ENCODE assay signal across 8 mouse cellular contexts in genomic region chr6:135065236-135065957, GRCm38 (mm10). TPM values are rescaled to one million over a fixed set of nuclear protein-coding genes. Genes with fewer than 3 reads are reported as not detected.
DNase-seq lines count a peak whose midpoint lies in the region; ATAC-seq and TF ChIP-seq lines count a peak whose summit lies in the region.

Gene Gprc5a (plus strand): TSS chr6:135065651.

- peak within 1 kb of the TSS; percentile 25 for H3K4me3 ChIP-seq in cortical plate, adult 2 months (ENCODE audit: insufficient read depth, low read length)
- H3K4me3 ChIP-seq in lung, embryonic 16.5 days (ENCODE audit: low read length), result peak within 1 kb of the TSS; percentile 59
- H3K4me3 ChIP-seq in olfactory bulb, adult 2 months (ENCODE audit: insufficient read depth, low read depth, low read length), result peak within 1 kb of the TSS; percentile 26

- no peak within 1 kb of the TSS for H3K27ac ChIP-seq in cortical plate, adult 2 months (ENCODE audit: insufficient read depth, low read length)
- H3K27ac ChIP-seq in lung, embryonic 16.5 days (ENCODE audit: low read length), result peak within 1 kb of the TSS; percentile 90
- H3K27ac ChIP-seq in olfactory bulb, adult 2 months (ENCODE audit: insufficient read depth, low read depth, low read length), result no peak within 1 kb of the TSS

- no peak for TF ChIP-seq POLR2A in cortical plate, adult 2 months (IDR thresholded peaks at IDR 0.05; ENCODE audit: extremely low read depth, insufficient read depth, low read length)
- no peak for TF ChIP-seq POLR2A in olfactory bulb, adult 2 months (IDR thresholded peaks at IDR 0.05; ENCODE audit: insufficient read depth, low read depth, low read length)

- peak within 1 kb of the TSS; percentile 74 for H3K9ac ChIP-seq in lung, embryonic 16.5 days (ENCODE audit: low read length)

- no peaks in the 10 kb centered on the region for H3K27me3 ChIP-seq in lung, embryonic 16.5 days (ENCODE audit: control insufficient read depth, insufficient read depth, low read depth, low read length)

- WGBS in lung, embryonic 16.5 days, result under 1% methylated on average over 44 of the region's 44 CpGs
- WGBS in olfactory bulb, adult 2 months, result 4% methylated on average over 44 of the region's 44 CpGs

- TF ChIP-seq CTCF in cortical plate, adult 2 months (IDR thresholded peaks at IDR 0.05; ENCODE audit: extremely low read depth, insufficient read depth, low read length), result no peak
- no peak for TF ChIP-seq CTCF in olfactory bulb, adult 2 months (IDR thresholded peaks at IDR 0.05; ENCODE audit: insufficient read depth, low read depth, low read length)

- peak within 1 kb of the TSS; percentile 75 for H3K4me2 ChIP-seq in lung, embryonic 16.5 days (ENCODE audit: low read depth, low read length)

- peak; percentile 84 for ATAC-seq in lung, embryonic 16.5 days (ENCODE audit: low read depth)

- H3K36me3 ChIP-seq in lung, embryonic 16.5 days (ENCODE audit: control insufficient read depth, insufficient read depth, low read length), result no peaks in the 10 kb centered on the region

- no peaks in the 10 kb centered on the region for H3K4me1 ChIP-seq in cortical plate, adult 2 months (ENCODE audit: control insufficient read depth, insufficient read depth, low read length)
- peaks cover 6% of the 10 kb centered on the region for H3K4me1 ChIP-seq in lung, embryonic 16.5 days (replicated peaks; ENCODE audit: control insufficient read depth, insufficient read depth, low read length)
- H3K4me1 ChIP-seq in olfactory bulb, adult 2 months (ENCODE audit: control insufficient read depth, insufficient read depth, low read length), result peaks cover 8% of the 10 kb centered on the region; the same call in 1 of the 2 replicates

- H3K9me3 ChIP-seq in lung, embryonic 16.5 days (ENCODE audit: control insufficient read depth, low read length), result no peaks in the 10 kb centered on the region

- DNase-seq in spleen, adult 12 weeks (ENCODE audit: low spot score), result peak; percentile 15
- DNase-seq in spleen, postnatal 14 days (ENCODE audit: low spot score in 2 of 2), result no peak
- DNase-seq in heart, adult 18-20 months, result peak; percentile 62 to 63
- peak; percentile 53 for DNase-seq in kidney, adult 18-20 months
- DNase-seq in layer of hippocampus, postnatal 14 days (ENCODE audit: low spot score in 2 of 2), result no peak

RNA-seq across cellular contexts. Expression of gene Gprc5a, which starts in this region (rescaled TPM):
- polyA plus RNA-seq in cortical plate, adult 2 months (2012; rRNA removed), result 0.09 and 0.13 TPM in 2 replicates
- total RNA-seq in heart, adult 18-20 months (2021), result 1 to 10 TPM; 2.6 to 3.8 TPM
- polyA plus RNA-seq in lung, embryonic 16.5 days (2015; fragmentation: Nextera tagmentation; extraction: Ambion mirVana), result 133 and 162 TPM in 2 replicates
- polyA plus RNA-seq in olfactory bulb, adult 2 months (2012; ENCODE audit: insufficient read depth, insufficient read length, low replicate concordance, missing spikeins), result not detected in 2 replicates
- under 1 TPM in 1 of 2 experiments, not detected in 1; 0.17 TPM for total RNA-seq in layer of hippocampus, postnatal 14 days (2021)

Comparison
In these comparisons a context has a peak if more than half of its experiments do, and no peak if none do; other contexts are left out.
1. RNA of gene Gprc5a (polyA plus RNA-seq): 133 to 162 TPM in lung, embryonic 16.5 days; 0.09 to 0.13 TPM in cortical plate, adult 2 months and not detected in olfactory bulb, adult 2 months; every median in the first group is over 100 times any median in the second.
2. DNase-seq: peak in spleen, adult 12 weeks (single experiment), heart, adult 18-20 months (2 of 2) and kidney, adult 18-20 months (single experiment); none in spleen, postnatal 14 days (0 of 2) and layer of hippocampus, postnatal 14 days (0 of 2).
3. Peak in every context shown above with its lines, with median percentiles within 50 percentile points of each other: H3K4me3 ChIP-seq.